Mouse (Mus musculus): ENCODE measurements around the gene Egfem1. TPM values are rescaled to one million over a fixed set of nuclear protein-coding genes. Genes with fewer than 3 reads are reported as not detected.

The Egfem1 gene
- polyA plus RNA-seq, 1 experiment from 2014 or later, result 4.7 TPM

- H3K9me3 ChIP-seq (replicated peaks; ENCODE audit: control insufficient read depth, low read length), result no peaks in the 10 kb centered on the region
- no peak overlapping the region for H3K4me2 ChIP-seq (ENCODE audit: low read length)
- H3K27ac ChIP-seq (ENCODE audit: low read depth, low read length), result no peak overlapping the region
- no peaks in the 10 kb centered on the region for H3K36me3 ChIP-seq (ENCODE audit: control insufficient read depth, insufficient read depth, low read length)
- H3K4me1 ChIP-seq (ENCODE audit: control insufficient read depth, insufficient read depth, low read length), result peaks cover 5% of the 10 kb centered on the region; the same call in 1 of the 2 replicates
- H3K27me3 ChIP-seq (replicated peaks; ENCODE audit: control insufficient read depth, insufficient read depth, low read length), result no peaks in the 10 kb centered on the region
- DNase-seq (ENCODE audit: low spot score), result peak; percentile 3
- H3K9ac ChIP-seq (ENCODE audit: low read length), result no peak overlapping the region
- 59% methylated on average over 3 of the region's 3 CpGs for WGBS
- no peak overlapping the region for H3K4me3 ChIP-seq (ENCODE audit: low read depth, low read length)
- no peak for ATAC-seq
Measured at GRCm38 (mm10) chr3:29446081-29446480, 364.3 kb downstream of the Egfem1 start.

GRCm38 (mm10) chr3:29448829-29449406 lies 367.1 kb downstream of the Egfem1 start:
- H3K27ac ChIP-seq (ENCODE audit: low read depth, low read length), result no peak overlapping the region
- ATAC-seq (peak; percentile 74; the same call in 1 of the 2 replicates), DNase-seq (ENCODE audit: low spot score) (peak; percentile 62)
- H3K4me3 ChIP-seq (ENCODE audit: low read depth, low read length), result no peak overlapping the region
- H3K9ac ChIP-seq (ENCODE audit: low read length), result no peak overlapping the region
- WGBS, result 19% methylated on average over 5 of the region's 5 CpGs
- no peaks in the 10 kb centered on the region for H3K9me3 ChIP-seq (replicated peaks; ENCODE audit: control insufficient read depth, low read length)
- H3K27me3 ChIP-seq (replicated peaks; ENCODE audit: control insufficient read depth, insufficient read depth, low read length), result no peaks in the 10 kb centered on the region
- no peaks in the 10 kb centered on the region for H3K36me3 ChIP-seq (ENCODE audit: control insufficient read depth, insufficient read depth, low read length)
- peaks cover 5% of the 10 kb centered on the region; the same call in 1 of the 2 replicates for H3K4me1 ChIP-seq (ENCODE audit: control insufficient read depth, insufficient read depth, low read length)
- no peak overlapping the region for H3K4me2 ChIP-seq (ENCODE audit: low read length)

- WGBS, result 83% methylated on average over 2 of the region's 2 CpGs
- ATAC-seq (no peak), DNase-seq (ENCODE audit: low spot score) (no peak)
- Histone ChIP-seq H3K27me3 (replicated peaks; ENCODE audit: control insufficient read depth, insufficient read depth, low read length) (no peaks in the 10 kb centered on the region), H3K9ac (ENCODE audit: low read length) (no peak overlapping the region), H3K27ac (ENCODE audit: low read depth, low read length) (no peak overlapping the region), H3K4me3 (ENCODE audit: low read depth, low read length) (no peak overlapping the region), H3K4me2 (ENCODE audit: low read length) (no peak overlapping the region), H3K9me3 (replicated peaks; ENCODE audit: control insufficient read depth, low read length) (no peaks in the 10 kb centered on the region), H3K36me3 (ENCODE audit: control insufficient read depth, insufficient read depth, low read length) (no peaks in the 10 kb centered on the region), H3K4me1 (ENCODE audit: control insufficient read depth, insufficient read depth, low read length) (0 out of 2 replicates have a peak, but pooled peaks cover 4% of the 10 kb centered on the region)
Measured at GRCm38 (mm10) chr3:29498211-29498610, 416.4 kb downstream of the Egfem1 start.

- H3K9ac ChIP-seq (ENCODE audit: low read length), result no peak overlapping the region
- H3K27me3 ChIP-seq (replicated peaks; ENCODE audit: control insufficient read depth, insufficient read depth, low read length), result no peaks in the 10 kb centered on the region
- no peak overlapping the region for H3K4me2 ChIP-seq (ENCODE audit: low read length)
- H3K9me3 ChIP-seq (replicated peaks; ENCODE audit: control insufficient read depth, low read length), result no peaks in the 10 kb centered on the region
- H3K36me3 ChIP-seq (ENCODE audit: control insufficient read depth, insufficient read depth, low read length), result no peaks in the 10 kb centered on the region
- 0 out of 2 replicates have a peak, but pooled peaks cover 4% of the 10 kb centered on the region for H3K4me1 ChIP-seq (ENCODE audit: control insufficient read depth, insufficient read depth, low read length)
- 39% methylated on average over 6 of the region's 6 CpGs for WGBS
- ATAC-seq, result no peak
- no peak overlapping the region for H3K27ac ChIP-seq (ENCODE audit: low read depth, low read length)
- no peak overlapping the region for H3K4me3 ChIP-seq (ENCODE audit: low read depth, low read length)
- DNase-seq (ENCODE audit: low spot score), result peak; percentile 41
Measured at GRCm38 (mm10) chr3:29499188-29499587, 417.4 kb downstream of the Egfem1 start.

GRCm38 (mm10) chr3:29525298-29525962 lies 443.6 kb downstream of the Egfem1 start:
- WGBS, result 52% methylated on average over 11 of the region's 11 CpGs
- Histone ChIP-seq H3K9ac (ENCODE audit: low read length) (no peak overlapping the region), H3K4me1 (ENCODE audit: control insufficient read depth, insufficient read depth, low read length) (peaks cover 10% of the 10 kb centered on the region), H3K9me3 (replicated peaks; ENCODE audit: control insufficient read depth, low read length) (no peaks in the 10 kb centered on the region), H3K27ac (ENCODE audit: low read depth, low read length) (0 out of 2 replicates have a peak overlapping the region, but pooled peaks have one; percentile 14), H3K4me3 (ENCODE audit: low read depth, low read length) (no peak overlapping the region), H3K4me2 (ENCODE audit: low read length) (no peak overlapping the region), H3K36me3 (ENCODE audit: control insufficient read depth, insufficient read depth, low read length) (no peaks in the 10 kb centered on the region), H3K27me3 (replicated peaks; ENCODE audit: control insufficient read depth, insufficient read depth, low read length) (no peaks in the 10 kb centered on the region)
- DNase-seq (ENCODE audit: low spot score) (peak; percentile 69), ATAC-seq (peak; percentile 87)

GRCm38 (mm10) chr3:29525963-29526301 lies 444.1 kb downstream of the Egfem1 start:
- H3K27ac ChIP-seq (ENCODE audit: low read depth, low read length), result 0 out of 2 replicates have a peak overlapping the region, but pooled peaks have one; percentile 14
- H3K4me2 ChIP-seq (ENCODE audit: low read length), result no peak overlapping the region
- H3K9ac ChIP-seq (ENCODE audit: low read length), result no peak overlapping the region
- DNase-seq (ENCODE audit: low spot score) (peak; percentile 52), ATAC-seq (peak; percentile 71)
- no peaks in the 10 kb centered on the region for H3K36me3 ChIP-seq (ENCODE audit: control insufficient read depth, insufficient read depth, low read length)
- WGBS, result 74% methylated on average over 12 of the region's 12 CpGs
- no peaks in the 10 kb centered on the region for H3K27me3 ChIP-seq (replicated peaks; ENCODE audit: control insufficient read depth, insufficient read depth, low read length)
- no peak overlapping the region for H3K4me3 ChIP-seq (ENCODE audit: low read depth, low read length)
- H3K4me1 ChIP-seq (ENCODE audit: control insufficient read depth, insufficient read depth, low read length), result peaks cover 10% of the 10 kb centered on the region
- no peaks in the 10 kb centered on the region for H3K9me3 ChIP-seq (replicated peaks; ENCODE audit: control insufficient read depth, low read length)

- Histone ChIP-seq H3K4me2 (ENCODE audit: low read length) (no peak overlapping the region), H3K9me3 (replicated peaks; ENCODE audit: control insufficient read depth, low read length) (no peaks in the 10 kb centered on the region), H3K4me3 (ENCODE audit: low read depth, low read length) (no peak overlapping the region), H3K36me3 (ENCODE audit: control insufficient read depth, insufficient read depth, low read length) (no peaks in the 10 kb centered on the region), H3K27me3 (replicated peaks; ENCODE audit: control insufficient read depth, insufficient read depth, low read length) (no peaks in the 10 kb centered on the region), H3K4me1 (ENCODE audit: control insufficient read depth, insufficient read depth, low read length) (peaks cover 9% of the 10 kb centered on the region; the same call in 1 of the 2 replicates), H3K9ac (ENCODE audit: low read length) (no peak overlapping the region), H3K27ac (ENCODE audit: low read depth, low read length) (no peak overlapping the region)
- WGBS, result 84% methylated on average over 2 of the region's 2 CpGs
- no peak for DNase-seq (ENCODE audit: low spot score)
- no peak for ATAC-seq
Measured at GRCm38 (mm10) chr3:29539211-29539610, 457.4 kb downstream of the Egfem1 start.

GRCm38 (mm10) chr3:29539902-29540301 lies 458.1 kb downstream of the Egfem1 start:
- WGBS, result 38% methylated on average over 1 of the region's 1 CpGs
- H3K36me3 ChIP-seq (ENCODE audit: control insufficient read depth, insufficient read depth, low read length), result no peaks in the 10 kb centered on the region
- no peaks in the 10 kb centered on the region for H3K27me3 ChIP-seq (replicated peaks; ENCODE audit: control insufficient read depth, insufficient read depth, low read length)
- peaks cover 9% of the 10 kb centered on the region; the same call in 1 of the 2 replicates for H3K4me1 ChIP-seq (ENCODE audit: control insufficient read depth, insufficient read depth, low read length)
- H3K27ac ChIP-seq (ENCODE audit: low read depth, low read length), result no peak overlapping the region
- no peak overlapping the region for H3K4me2 ChIP-seq (ENCODE audit: low read length)
- ATAC-seq, result no peak
- no peaks in the 10 kb centered on the region for H3K9me3 ChIP-seq (replicated peaks; ENCODE audit: control insufficient read depth, low read length)
- DNase-seq (ENCODE audit: low spot score), result no peak
- no peak overlapping the region for H3K4me3 ChIP-seq (ENCODE audit: low read depth, low read length)
- no peak overlapping the region for H3K9ac ChIP-seq (ENCODE audit: low read length)

GRCm38 (mm10) chr3:29541477-29542079 lies 459.8 kb downstream of the Egfem1 start:
- WGBS, result 5% methylated on average over 1 of the region's 1 CpGs
- peak; percentile 84 for DNase-seq (ENCODE audit: low spot score)

More at GRCm38 (mm10) chr3:29541477-29542079, 459.8 kb downstream of the Egfem1 start:
- Histone ChIP-seq H3K4me2 (ENCODE audit: low read length) (no peak overlapping the region), H3K36me3 (ENCODE audit: control insufficient read depth, insufficient read depth, low read length) (no peaks in the 10 kb centered on the region), H3K27ac (ENCODE audit: low read depth, low read length) (no peak overlapping the region), H3K27me3 (replicated peaks; ENCODE audit: control insufficient read depth, insufficient read depth, low read length) (no peaks in the 10 kb centered on the region), H3K4me3 (ENCODE audit: low read depth, low read length) (no peak overlapping the region), H3K9ac (ENCODE audit: low read length) (no peak overlapping the region), H3K4me1 (ENCODE audit: control insufficient read depth, insufficient read depth, low read length) (peaks cover 9% of the 10 kb centered on the region; the same call in 1 of the 2 replicates), H3K9me3 (replicated peaks; ENCODE audit: control insufficient read depth, low read length) (no peaks in the 10 kb centered on the region)
- peak; percentile 89 for ATAC-seq

All from forebrain, embryonic 14.5 days (tissue).